Mouse (Mus musculus): ENCODE results near the gene Crlf2. TPM values are rescaled to one million over a fixed set of nuclear protein-coding genes. Genes with fewer than 3 reads are reported as not detected.

The Crlf2 gene
- polyA plus RNA-seq, 1 experiment from 2014 or later: 10.2 TPM

DNA sequence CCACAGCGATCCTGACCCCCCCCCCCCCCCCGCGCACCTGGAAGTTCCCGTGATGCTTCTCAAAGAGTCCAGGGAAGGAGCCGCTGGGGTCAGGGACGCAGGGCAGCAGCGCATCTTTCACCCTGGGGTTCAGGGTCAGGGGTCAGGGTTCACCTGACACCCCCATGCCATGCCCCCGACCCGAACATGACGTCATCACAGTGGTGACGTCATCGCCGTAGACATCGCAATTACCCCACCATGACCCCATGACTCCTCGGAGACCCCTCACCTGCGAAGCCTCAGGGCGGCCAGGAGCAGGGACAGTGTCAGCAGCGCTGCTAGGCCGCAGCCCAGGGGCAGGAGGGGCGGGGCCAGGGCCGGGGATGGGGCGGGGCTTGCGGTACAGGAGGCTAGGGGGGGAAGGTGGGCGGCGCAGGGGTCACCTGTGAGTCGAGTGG lies 3.5 kb downstream of the Crlf2 start:
- no peak overlapping the region for H3K9ac ChIP-seq (replicated peaks)
- H3K27ac ChIP-seq (ENCODE audit: low read depth): no peak overlapping the region
- H3K9me3 ChIP-seq (ENCODE audit: low read length): peaks cover 47% of the 10 kb centered on the region
- no peak for ATAC-seq
- TF ChIP-seq EP300 (IDR thresholded peaks at IDR 0.05; ENCODE audit: low read depth) (no peak), CTCF (IDR thresholded peaks at IDR 0.05; ENCODE audit: low read depth) (no peak)
- no peaks in the 10 kb centered on the region; the same call in 1 of the 2 replicates for H3K4me1 ChIP-seq (ENCODE audit: insufficient read depth)
- H3K4me3 ChIP-seq (ENCODE audit: low read depth, low read length): no peak overlapping the region
- WGBS (ENCODE audit: insufficient replicate concordance): 88% methylated on average over 20 of the region's 26 CpGs
- peak; percentile 40 for DNase-seq
- no peaks in the 10 kb centered on the region for H3K27me3 ChIP-seq (ENCODE audit: insufficient read depth, low read length)
- H3K4me2 ChIP-seq (ENCODE audit: low read depth, low read length): no peak overlapping the region
- peaks cover 4% of the 10 kb centered on the region; the same call in 1 of the 2 replicates for H3K36me3 ChIP-seq (replicated peaks; ENCODE audit: insufficient read depth, low read length)

GRCm38 (mm10) chr5:109554091-109555050 lies 4.4 kb downstream of the Crlf2 start:
- WGBS (ENCODE audit: insufficient replicate concordance): 88% methylated on average over 29 of the region's 30 CpGs

GRCm38 (mm10) chr5:109553160-109553930 lies 5.4 kb downstream of the Crlf2 start:
- Histone ChIP-seq H3K4me2 (ENCODE audit: low read depth, low read length) (no peak overlapping the region), H3K27me3 (ENCODE audit: insufficient read depth, low read length) (no peaks in the 10 kb centered on the region), H3K4me3 (ENCODE audit: low read depth, low read length) (no peak overlapping the region), H3K4me1 (ENCODE audit: insufficient read depth) (no peaks in the 10 kb centered on the region; the same call in 1 of the 2 replicates), H3K36me3 (replicated peaks; ENCODE audit: insufficient read depth, low read length) (peaks cover 4% of the 10 kb centered on the region; the same call in 1 of the 2 replicates), H3K9ac (replicated peaks) (no peak overlapping the region), H3K9me3 (ENCODE audit: low read length) (peaks cover 49% of the 10 kb centered on the region), H3K27ac (ENCODE audit: low read depth) (no peak overlapping the region)
- 67% methylated on average over 18 of the region's 18 CpGs for WGBS (ENCODE audit: insufficient replicate concordance)
- DNase-seq (peak; percentile 48), ATAC-seq (no peak)
- TF ChIP-seq CTCF (IDR thresholded peaks at IDR 0.05; ENCODE audit: low read depth): no peak
- no peak for TF ChIP-seq EP300 (IDR thresholded peaks at IDR 0.05; ENCODE audit: low read depth)

More at GRCm38 (mm10) chr5:109554091-109555050, 4.4 kb downstream of the Crlf2 start:
- no peak overlapping the region for H3K4me3 ChIP-seq (ENCODE audit: low read depth, low read length)
- peaks cover 49% of the 10 kb centered on the region for H3K9me3 ChIP-seq (ENCODE audit: low read length)
- DNase-seq: peak; percentile 38
- ATAC-seq: no peak
- no peaks in the 10 kb centered on the region; the same call in 1 of the 2 replicates for H3K4me1 ChIP-seq (ENCODE audit: insufficient read depth)
- peaks cover 4% of the 10 kb centered on the region; the same call in 1 of the 2 replicates for H3K36me3 ChIP-seq (replicated peaks; ENCODE audit: insufficient read depth, low read length)
- no peak overlapping the region for H3K27ac ChIP-seq (ENCODE audit: low read depth)
- no peak for TF ChIP-seq EP300 (IDR thresholded peaks at IDR 0.05; ENCODE audit: low read depth)
- TF ChIP-seq CTCF (IDR thresholded peaks at IDR 0.05; ENCODE audit: low read depth): no peak
- no peak overlapping the region for H3K9ac ChIP-seq (replicated peaks)
- H3K4me2 ChIP-seq (ENCODE audit: low read depth, low read length): no peak overlapping the region
- no peaks in the 10 kb centered on the region for H3K27me3 ChIP-seq (ENCODE audit: insufficient read depth, low read length)

- DNase-seq (peak; percentile 27), ATAC-seq (no peak)
- 81% methylated on average over 15 of the region's 15 CpGs for WGBS (ENCODE audit: insufficient replicate concordance)
- Histone ChIP-seq H3K4me2 (ENCODE audit: low read depth, low read length) (no peak overlapping the region), H3K36me3 (replicated peaks; ENCODE audit: insufficient read depth, low read length) (peaks cover 4% of the 10 kb centered on the region; the same call in 1 of the 2 replicates), H3K27me3 (ENCODE audit: insufficient read depth, low read length) (no peaks in the 10 kb centered on the region), H3K4me1 (ENCODE audit: insufficient read depth) (no peaks in the 10 kb centered on the region), H3K27ac (ENCODE audit: low read depth) (no peak overlapping the region), H3K9ac (replicated peaks) (no peak overlapping the region), H3K9me3 (ENCODE audit: low read length) (peaks cover 49% of the 10 kb centered on the region), H3K4me3 (ENCODE audit: low read depth, low read length) (no peak overlapping the region)
- TF ChIP-seq CTCF (IDR thresholded peaks at IDR 0.05; ENCODE audit: low read depth) (no peak), EP300 (IDR thresholded peaks at IDR 0.05; ENCODE audit: low read depth) (no peak)
Observed at GRCm38 (mm10) chr5:109552541-109552940, 6.3 kb downstream of the Crlf2 start.

GRCm38 (mm10) chr5:109552116-109552515 lies 6.7 kb downstream of the Crlf2 start:
- no peak for ATAC-seq
- no peak for TF ChIP-seq EP300 (IDR thresholded peaks at IDR 0.05; ENCODE audit: low read depth)
- TF ChIP-seq CTCF (IDR thresholded peaks at IDR 0.05; ENCODE audit: low read depth): no peak
- peaks cover 49% of the 10 kb centered on the region for H3K9me3 ChIP-seq (ENCODE audit: low read length)
- WGBS (ENCODE audit: insufficient replicate concordance): 86% methylated on average over 10 of the region's 13 CpGs
- H3K27ac ChIP-seq (ENCODE audit: low read depth): no peak overlapping the region
- H3K36me3 ChIP-seq (replicated peaks; ENCODE audit: insufficient read depth, low read length): peaks cover 4% of the 10 kb centered on the region; the same call in 1 of the 2 replicates
- H3K4me3 ChIP-seq (ENCODE audit: low read depth, low read length): no peak overlapping the region
- no peaks in the 10 kb centered on the region for H3K4me1 ChIP-seq (ENCODE audit: insufficient read depth)
- H3K27me3 ChIP-seq (ENCODE audit: insufficient read depth, low read length): no peaks in the 10 kb centered on the region
- no peak overlapping the region for H3K9ac ChIP-seq (replicated peaks)
- peak; percentile 22 for DNase-seq
- H3K4me2 ChIP-seq (ENCODE audit: low read depth, low read length): no peak overlapping the region

All from liver, postnatal 0 days (tissue).